Mouse (Mus musculus) lung, adult 2 months (tissue): Measurements from ENCODE around the gene Sema3g. TPM values are rescaled to one million over a fixed set of nuclear protein-coding genes. Genes with fewer than 3 reads are reported as not detected.

Experiments used
- DNase-seq: peaks from one replicate; pipeline ENCODE4 v3.0.0; 2022
- H3K4me1 ChIP-seq: fragments of 200-500 bp; 2 replicates; pipeline ENCODE4 v1.6.1; 2011; ENCODE audit warnings: low read length; ENCODE audit not compliant: control insufficient read depth, insufficient read depth
- H3K4me3 ChIP-seq: fragments of 200-500 bp; replicated peaks from 2 replicates; pipeline ENCODE3; 2011; ENCODE audit warnings: low read depth, mild to moderate bottlenecking, control low read depth, low read length; ENCODE audit errors: extremely low read depth
- CTCF ChIP-seq: fragments of 200-500 bp; IDR thresholded peaks from 2 replicates; pipeline ENCODE4 v1.5.1; 2011; ENCODE audit warnings: mild to moderate bottlenecking, low read length, control low read depth; ENCODE audit not compliant: insufficient read depth
- POLR2A ChIP-seq: fragments of 200-500 bp; IDR thresholded peaks from 2 replicates; pipeline ENCODE4 v1.6.1; 2011; ENCODE audit warnings: low read depth, mild to moderate bottlenecking, control low read depth, low read length, borderline replicate concordance; ENCODE audit errors: extremely low read depth
- WGBS: fragments of 180-500 bp; shearing (Covaris S2); methylation state at CpG from one replicate; pipeline ENCODE4 v1.1.7; 2018; 5-methylcytosine and 5-hydroxymethylcytosine counted together
- polyA plus RNA-seq: library from polyadenylated mRNA; depleted of rRNA; stranded (reverse); fragments of >200 nt; gene quantifications from 2 replicates; pipeline ENCODE4 v1.2.3, GENCODE M21; 2012; rRNA removed

Sema3g gene
- polyA plus RNA-seq, 1 experiment: 95.9 TPM

GRCm38 (mm10) chr14:31258476-31259050 lies 40.9 kb downstream of the Sema3g start:
- TF ChIP-seq POLR2A: no peak
- no peaks in the 10 kb centered on the region for H3K4me1 ChIP-seq
- WGBS: 92% methylated on average over 14 of the region's 14 CpGs

GRCm38 (mm10) chr14:31260374-31260773 lies 42.7 kb downstream of the Sema3g start:
- H3K4me3 ChIP-seq: no peak overlapping the region
- 93% methylated on average over 4 of the region's 4 CpGs for WGBS
- TF ChIP-seq POLR2A (no peak), CTCF (no peak)
- DNase-seq: no peak
- no peaks in the 10 kb centered on the region for H3K4me1 ChIP-seq

More at GRCm38 (mm10) chr14:31258476-31259050, 40.9 kb downstream of the Sema3g start:
- no peak overlapping the region for H3K4me3 ChIP-seq
- DNase-seq: no peak

- no peak for DNase-seq
- WGBS: 88% methylated on average over 9 of the region's 9 CpGs
- H3K4me3 ChIP-seq: no peak overlapping the region
- TF ChIP-seq POLR2A (no peak), CTCF (no peak)
- no peaks in the 10 kb centered on the region for H3K4me1 ChIP-seq
These were observed 43.3 kb downstream of the Sema3g start for GRCm38 (mm10) chr14:31260932-31261331.

- no peaks in the 10 kb centered on the region; the same call in 1 of the 2 replicates for H3K4me1 ChIP-seq
- 85% methylated on average over 11 of the region's 11 CpGs for WGBS
- no peak for DNase-seq
- no peak for TF ChIP-seq POLR2A
- no peak for TF ChIP-seq CTCF
- no peak overlapping the region for H3K4me3 ChIP-seq
These were observed 50.0 kb downstream of the Sema3g start for GRCm38 (mm10) chr14:31267649-31268048.

GRCm38 (mm10) chr14:31268301-31269001 lies 50.8 kb downstream of the Sema3g start:
- WGBS: 68% methylated on average over 9 of the region's 9 CpGs
- TF ChIP-seq POLR2A (no peak), CTCF (no peak)
- no peak for DNase-seq
- H3K4me3 ChIP-seq: no peak overlapping the region
- H3K4me1 ChIP-seq: no peaks in the 10 kb centered on the region; the same call in 1 of the 2 replicates

GRCm38 (mm10) chr14:31269456-31270100 lies 51.9 kb downstream of the Sema3g start:
- TF ChIP-seq CTCF (no peak), POLR2A (no peak)
- H3K4me1 ChIP-seq: no peaks in the 10 kb centered on the region; the same call in 1 of the 2 replicates
- DNase-seq: peak; percentile 9
- no peak overlapping the region for H3K4me3 ChIP-seq
- 19% methylated on average over 28 of the region's 28 CpGs for WGBS

- H3K4me3 ChIP-seq: no peak overlapping the region
- DNase-seq: no peak
- TF ChIP-seq CTCF (no peak), POLR2A (no peak)
- WGBS: 94% methylated on average over 6 of the region's 6 CpGs
- no peaks in the 10 kb centered on the region; the same call in 1 of the 2 replicates for H3K4me1 ChIP-seq
These were observed 53.5 kb downstream of the Sema3g start for GRCm38 (mm10) chr14:31271121-31271520.

GRCm38 (mm10) chr14:31272164-31272563 lies 54.5 kb downstream of the Sema3g start:
- 21% methylated on average over 7 of the region's 7 CpGs for WGBS
- no peaks in the 10 kb centered on the region; the same call in 1 of the 2 replicates for H3K4me1 ChIP-seq

More at GRCm38 (mm10) chr14:31272164-31272563, 54.5 kb downstream of the Sema3g start:
- no peak overlapping the region for H3K4me3 ChIP-seq
- no peak for TF ChIP-seq POLR2A
- TF ChIP-seq CTCF: peak; percentile 95
- peak; percentile 74 for DNase-seq

Other genes starting within 250 kb of the Sema3g start
- gene Glt8d1, start 216.5 kb upstream of the Sema3g start, polyA plus RNA-seq: 17.2 and 21.6 TPM in 2 replicates
- 92.6 and 173 TPM in 2 replicates for gene Spcs1, start 216.2 kb upstream of the Sema3g start, polyA plus RNA-seq
- gene Pbrm1, start 198.7 kb upstream of the Sema3g start, polyA plus RNA-seq: 12.8 and 14.7 TPM in 2 replicates
- 7.9 and 13.2 TPM in 2 replicates for gene Gnl3, start 198.7 kb upstream of the Sema3g start, polyA plus RNA-seq
- 58.1 and 70.0 TPM in 2 replicates for gene Smim4, start 88.9 kb upstream of the Sema3g start, polyA plus RNA-seq
- 147 and 266 TPM in 2 replicates for gene Nt5dc2, start 86.8 kb upstream of the Sema3g start, polyA plus RNA-seq
- gene Stab1, start 49.2 kb upstream of the Sema3g start, polyA plus RNA-seq: 114 and 136 TPM in 2 replicates
- gene Tnnc1, start 9.5 kb upstream of the Sema3g start, polyA plus RNA-seq: 25.4 and 32.2 TPM in 2 replicates
- 412 and 458 TPM in 2 replicates for gene Nisch, start 914 bp upstream of the Sema3g start, polyA plus RNA-seq
- gene Phf7, start 33.5 kb downstream of the Sema3g start, polyA plus RNA-seq: 4.8 and 5.4 TPM in 2 replicates
- gene Bap1, start 33.6 kb downstream of the Sema3g start, polyA plus RNA-seq: 43.9 and 48.3 TPM in 2 replicates
- gene Dnah1, start 106.0 kb downstream of the Sema3g start, polyA plus RNA-seq: 3.9 and 5.5 TPM in 2 replicates
- 11.0 and 12.2 TPM in 2 replicates for gene Capn7, start 118.8 kb downstream of the Sema3g start, polyA plus RNA-seq
- 40.9 and 50.1 TPM in 2 replicates for gene Sh3bp5, start 218.2 kb downstream of the Sema3g start, polyA plus RNA-seq